Mouse (Mus musculus): ENCODE data around the gene BC025920.

- TF ChIP-seq CTCF (IDR thresholded peaks at IDR 0.05; ENCODE audit: extremely low read depth, insufficient read depth, low read length): no peak
- TF ChIP-seq POLR2A (IDR thresholded peaks at IDR 0.05; ENCODE audit: extremely low read depth, insufficient read depth, low read length): no peak
These were observed 35.5 kb downstream of the BC025920 start for GRCm38 (mm10) chr10:81641566-81641965.

All from cortical plate, adult 2 months (tissue).